Mouse (Mus musculus): Measurements from ENCODE around the gene Snrpd3.

GRCm38 (mm10) chr10:75573181-75573580 is 55.8 kb downstream of the Snrpd3 start:
- TF ChIP-seq GATA1 (IDR thresholded peaks at IDR 0.05; ENCODE audit: borderline replicate concordance, low read length) (no peak), FLI1 (IDR thresholded peaks at IDR 0.05; ENCODE audit: low read length) (no peak)
